Mouse (Mus musculus) layer of hippocampus, adult 11-12 months (tissue): ENCODE data around the gene Rusc2.

Source experiments
- DNase-seq: peaks from one replicate; pipeline ENCODE4 v3.0.0; 2022; ENCODE audit warnings: low spot score

The Rusc2 gene

GRCm38 (mm10) chr4:43381408-43382154, at the start of gene Rusc2:
Gene Rusc2, plus strand, starts transcription at chr4:43381979.
- DNase-seq: peak; percentile 94

DNA sequence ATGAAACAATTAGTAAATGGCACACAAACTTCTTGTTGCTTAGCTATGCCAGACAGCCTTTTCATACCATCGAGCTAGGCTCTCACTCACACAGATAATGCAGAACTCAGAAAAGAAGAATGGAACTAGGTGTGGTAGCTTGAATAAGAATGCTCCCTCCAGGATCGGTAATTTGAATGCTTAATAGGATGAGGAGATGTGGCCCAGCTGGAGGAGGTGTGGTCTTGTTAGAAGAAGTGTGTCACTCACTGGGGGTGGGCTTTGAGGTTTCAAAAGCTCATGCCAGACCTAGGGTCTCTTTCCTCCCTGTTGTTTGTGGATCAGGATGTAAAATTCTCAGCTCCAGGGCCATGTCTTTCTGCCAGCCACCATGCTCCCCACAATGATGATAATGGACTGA, 47.0 kb upstream of the Rusc2 start:
- DNase-seq: no peak

GRCm38 (mm10) chr4:43336176-43336575, 45.6 kb upstream of the Rusc2 start:
- DNase-seq: no peak

- DNase-seq: no peak
These were observed 41.5 kb upstream of the Rusc2 start for GRCm38 (mm10) chr4:43340096-43340804.

DNA sequence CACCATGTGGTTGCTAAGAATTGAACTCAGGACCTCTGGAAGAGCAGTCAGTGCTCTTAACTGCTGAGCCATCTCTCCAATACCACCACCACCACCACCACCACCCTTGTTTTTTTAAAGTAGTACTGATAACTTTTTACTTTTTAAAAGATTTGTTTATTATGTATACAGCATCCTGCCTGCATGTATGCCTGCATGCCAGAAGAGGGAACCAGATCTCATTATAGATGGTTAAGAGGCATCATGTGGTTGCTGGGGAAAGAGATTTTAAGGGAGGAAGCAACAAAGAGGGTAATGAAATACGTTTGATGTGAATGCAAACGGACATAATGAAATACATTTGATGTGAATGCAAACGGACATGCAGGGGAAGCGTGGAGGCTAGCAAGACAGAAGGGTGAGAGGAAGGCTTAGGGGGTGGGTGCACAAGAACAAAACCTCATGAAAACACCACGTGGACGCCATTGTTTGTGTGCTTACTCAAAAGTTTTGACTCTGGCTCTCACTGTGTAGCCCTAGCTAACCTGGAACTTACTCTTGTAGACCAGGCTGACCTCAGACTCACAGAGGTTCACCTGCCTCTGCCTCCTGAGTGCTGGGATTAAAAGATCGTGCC, 40.4 kb upstream of the Rusc2 start:
- no peak for DNase-seq

- no peak for DNase-seq
These were observed 39.3 kb upstream of the Rusc2 start for GRCm38 (mm10) chr4:43342443-43342842.

- no peak for DNase-seq
These were observed 36.8 kb upstream of the Rusc2 start for GRCm38 (mm10) chr4:43344932-43345331.

DNA sequence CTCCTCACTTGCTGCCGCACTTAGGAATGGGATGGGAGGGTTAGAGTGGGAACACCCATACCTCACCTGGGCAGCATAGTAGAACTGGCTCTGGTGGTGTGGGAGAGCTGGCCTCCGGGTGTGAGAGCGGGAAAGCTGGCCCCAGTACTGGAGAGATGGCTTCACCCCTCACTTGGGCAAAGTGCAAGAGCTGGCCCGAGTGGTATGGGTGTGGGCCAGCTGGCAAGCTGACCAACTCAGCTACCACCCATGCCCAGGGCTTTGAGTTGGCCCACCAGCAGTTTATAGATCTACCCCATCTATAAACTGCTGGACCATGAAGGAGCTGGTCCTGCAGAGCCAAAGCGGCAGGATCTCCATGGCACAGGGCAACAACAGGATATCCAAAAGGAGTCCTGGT, 32.6 kb upstream of the Rusc2 start:
- DNase-seq: no peak

GRCm38 (mm10) chr4:43350038-43350560, 31.7 kb upstream of the Rusc2 start:
- DNase-seq: no peak

GRCm38 (mm10) chr4:43353662-43354061, 28.1 kb upstream of the Rusc2 start:
- no peak for DNase-seq

DNA sequence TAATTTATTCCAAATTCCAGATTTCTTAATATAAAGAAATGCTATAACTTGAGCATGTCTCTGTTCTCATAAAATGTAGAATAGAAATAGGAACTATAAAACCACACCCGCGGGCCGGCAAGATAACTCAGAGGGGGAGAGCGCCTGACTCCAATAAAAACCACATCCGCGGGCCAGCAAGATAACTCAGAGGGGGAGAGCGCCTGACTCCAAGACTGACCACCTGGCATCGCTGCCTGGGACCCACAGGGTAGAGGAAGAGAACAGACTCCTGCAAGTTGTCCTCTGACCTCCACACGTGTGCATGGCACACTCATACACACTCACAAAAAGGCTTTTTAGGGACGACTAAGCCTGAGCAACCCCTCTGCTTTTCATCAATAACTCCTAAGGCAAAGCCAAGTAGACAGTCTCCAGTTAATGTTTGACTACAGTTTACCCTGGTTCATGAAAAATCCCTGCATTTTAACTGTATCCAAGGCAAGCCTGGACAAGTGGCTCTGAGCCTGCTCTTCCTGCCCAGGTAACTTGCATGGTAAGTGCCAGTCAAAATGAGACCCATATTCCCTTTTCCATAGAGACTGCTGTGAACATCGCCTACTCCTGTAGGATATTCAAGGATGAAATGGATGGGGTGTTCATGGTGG, 16.7 kb upstream of the Rusc2 start:
- DNase-seq: no peak

- DNase-seq: no peak
These were observed 14.5 kb upstream of the Rusc2 start for GRCm38 (mm10) chr4:43367295-43367694.

DNA sequence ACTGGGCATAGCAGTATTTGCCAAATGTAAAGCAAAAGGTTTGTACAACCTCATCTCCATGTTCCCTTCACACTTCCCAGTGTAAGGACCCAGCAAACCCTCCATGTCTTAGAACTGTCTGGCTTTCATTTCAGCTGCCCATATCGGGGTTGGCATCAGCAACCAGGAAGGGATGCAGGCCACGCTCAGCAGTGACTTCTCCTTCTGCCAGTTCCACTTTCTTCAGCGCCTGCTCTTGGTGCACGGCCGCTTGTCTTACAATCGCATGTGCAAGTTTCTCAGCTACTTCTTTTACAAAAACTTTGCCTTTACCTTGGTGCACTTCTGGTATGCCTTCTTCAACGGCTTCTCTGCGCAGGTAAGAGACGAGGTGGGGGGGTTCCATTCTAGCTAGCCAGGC, 14.0 kb upstream of the Rusc2 start:
- no peak for DNase-seq

DNA sequence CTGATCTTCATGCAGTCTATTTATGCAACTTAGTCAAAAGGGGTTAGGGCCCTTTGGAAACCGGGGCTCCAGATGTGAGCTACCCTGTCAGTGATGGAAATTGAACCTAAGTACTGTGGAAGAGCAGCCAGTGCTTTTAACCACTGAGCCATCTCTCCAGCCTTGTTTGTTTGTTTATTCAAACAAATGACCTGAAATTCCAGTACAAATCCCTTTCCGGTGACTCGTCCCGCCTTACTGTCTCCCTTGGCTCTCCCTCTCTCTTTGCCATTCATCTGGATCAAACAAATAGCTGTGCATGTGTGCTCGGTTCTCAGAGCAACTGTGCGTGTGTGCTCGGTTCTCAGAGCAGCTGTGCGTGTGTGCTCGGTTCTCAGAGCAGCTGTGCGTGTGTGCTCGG, 10.4 kb upstream of the Rusc2 start:
- no peak for DNase-seq

- DNase-seq: no peak
These were observed 9.6 kb upstream of the Rusc2 start for GRCm38 (mm10) chr4:43372155-43372554.

GRCm38 (mm10) chr4:43374266-43374665, 7.5 kb upstream of the Rusc2 start:
- DNase-seq: no peak

DNA sequence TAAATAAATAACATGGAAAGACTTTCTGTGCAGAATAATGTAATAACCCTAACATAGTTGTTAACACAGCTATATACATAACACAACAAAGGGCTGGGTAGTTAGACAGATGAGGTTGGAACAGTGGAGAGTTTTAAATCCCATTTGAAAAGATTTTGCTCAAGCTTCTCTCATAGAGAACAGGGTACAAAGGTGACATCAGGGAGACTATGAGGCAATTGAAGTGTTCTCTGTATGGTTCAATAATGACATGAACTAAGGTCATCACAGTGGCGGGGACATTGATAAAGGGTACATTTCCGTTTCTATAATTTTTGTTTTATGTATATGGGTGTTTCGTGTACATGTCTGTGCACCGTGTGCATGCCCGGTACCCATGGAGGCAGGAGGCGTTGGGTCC, 2.2 kb upstream of the Rusc2 start:
- no peak for DNase-seq

DNA sequence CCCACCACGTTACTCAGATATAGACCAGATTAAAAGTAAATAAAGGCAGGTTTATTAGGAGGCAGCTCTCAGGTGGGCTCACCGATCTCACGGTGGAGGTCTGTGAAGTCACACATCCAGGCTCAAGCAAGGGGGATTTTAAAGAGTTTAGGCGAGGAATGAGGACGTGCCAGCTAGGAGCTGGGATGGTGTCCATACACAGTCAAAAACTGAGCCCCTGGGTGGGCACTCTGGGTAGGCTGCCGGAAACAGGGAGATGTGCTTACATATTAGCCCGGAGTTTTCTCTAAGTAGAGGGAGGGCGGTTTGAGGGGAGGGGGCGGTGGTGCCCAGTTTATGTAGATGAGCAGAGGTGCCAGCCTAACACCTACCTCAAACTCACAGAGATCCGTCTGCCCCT, 828 bp upstream of the Rusc2 start:
- DNase-seq: no peak

DNA sequence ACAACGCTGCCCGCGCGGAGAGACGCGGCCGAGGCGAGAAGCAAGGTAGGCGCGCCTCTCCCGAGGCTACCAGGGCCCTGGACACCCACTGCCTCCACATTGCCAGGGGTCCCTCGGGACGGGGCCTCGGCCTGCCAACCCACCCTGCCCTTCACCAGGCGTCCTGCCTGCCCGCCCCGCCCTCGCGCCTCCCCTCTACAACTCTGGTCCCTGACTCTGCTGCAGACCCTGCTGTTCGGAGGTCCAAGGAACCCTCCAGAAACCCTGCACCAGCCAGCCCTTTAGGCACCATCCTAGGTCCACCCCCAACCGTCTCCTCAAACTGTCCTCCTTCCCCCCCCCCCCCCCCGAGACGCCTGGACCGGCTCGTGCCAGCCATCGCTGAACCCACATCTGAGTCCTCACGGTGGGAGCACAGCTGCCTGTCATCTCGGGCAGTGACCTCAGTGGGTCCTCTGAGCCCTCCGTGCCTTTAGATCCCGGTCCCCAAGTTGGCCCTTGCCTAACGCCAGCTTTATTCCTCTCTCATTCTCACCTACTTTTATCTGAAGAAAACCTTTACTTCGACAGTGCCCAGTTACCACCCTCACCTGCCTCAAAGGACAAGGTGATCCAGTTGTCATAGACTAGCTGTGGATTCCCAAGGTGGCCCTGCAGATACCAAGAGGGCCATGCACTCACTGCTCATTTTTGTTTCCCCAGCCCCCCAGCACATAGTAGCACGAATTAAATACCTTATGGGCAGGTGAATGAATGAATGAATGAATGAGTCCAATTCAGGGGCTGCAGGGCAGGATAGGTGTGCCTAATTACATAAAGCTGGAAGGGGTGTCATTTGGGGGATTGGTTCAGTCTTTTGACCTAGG, 609 bp downstream of the Rusc2 start:
- DNase-seq: no peak

- DNase-seq: no peak
These were observed 1.7 kb downstream of the Rusc2 start for GRCm38 (mm10) chr4:43383246-43384082.

DNA sequence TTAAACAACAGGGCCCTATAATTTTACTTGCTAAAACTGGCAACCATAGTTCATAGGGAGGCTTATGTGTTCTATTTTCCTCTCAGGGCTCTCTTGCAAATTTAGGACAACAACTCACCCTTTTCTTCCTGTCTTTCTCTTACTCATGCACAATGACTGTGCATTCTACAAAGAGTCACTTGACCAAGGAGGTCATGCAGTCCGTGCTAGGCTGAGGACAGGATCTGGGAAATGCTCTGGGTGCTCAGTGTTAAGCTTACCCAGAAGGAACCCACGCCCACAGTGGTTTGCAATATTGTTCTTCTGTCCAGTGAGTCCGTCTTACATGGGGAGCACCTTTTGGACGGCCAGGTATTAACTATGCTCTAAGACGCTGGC, 2.3 kb downstream of the Rusc2 start:
- DNase-seq: no peak
